Mouse (Mus musculus) bone marrow macrophage, adult 2 months (primary cell): ENCODE data around the gene Gm11985.

Source experiments
- CTCF ChIP-seq: IDR thresholded peaks from 2 replicates; pipeline ENCODE4 v1.5.1; 2012; ENCODE audit warnings: low read depth, mild to moderate bottlenecking, low read length, moderate library complexity
- POLR2A ChIP-seq: IDR thresholded peaks from 2 replicates; pipeline ENCODE4 v1.6.1; 2012; ENCODE audit warnings: mild to moderate bottlenecking, low read depth, low read length, borderline replicate concordance

GRCm38 (mm10) chr11:7194432-7195311 lies 6.3 kb upstream of the Gm11985 start:
- no peak for TF ChIP-seq POLR2A
- no peak for TF ChIP-seq CTCF
